Mouse (Mus musculus): ENCODE measurements around the gene Xpnpep3. TPM values are rescaled to one million over a fixed set of nuclear protein-coding genes. Genes with fewer than 3 reads are reported as not detected.

Xpnpep3 gene
- polyA plus RNA-seq, 1 experiment, result 6.3 TPM

DNA sequence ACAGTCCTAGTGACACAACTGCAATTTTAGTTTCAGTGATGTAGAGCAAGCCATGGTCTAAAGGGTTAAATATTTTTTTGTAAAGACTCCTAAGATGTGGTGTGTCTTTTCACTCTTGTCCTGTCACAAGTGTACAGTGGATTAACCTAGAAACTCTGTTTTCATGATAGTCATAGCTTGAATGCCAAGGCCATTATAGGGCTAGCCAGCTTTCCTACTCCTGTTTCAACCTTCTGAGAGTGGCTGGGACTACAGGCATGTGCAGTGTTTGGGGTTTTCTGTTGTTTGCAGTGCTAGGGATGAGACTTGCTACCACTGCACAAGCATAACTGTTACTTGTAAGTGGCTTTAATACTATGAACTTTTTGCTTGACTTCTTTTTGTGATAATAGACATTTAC, 39.3 kb downstream of the Xpnpep3 start:
- Histone ChIP-seq H3K79me2 (ENCODE audit: control insufficient read depth, insufficient read depth) (no peaks in the 10 kb centered on the region), H3K36me3 (ENCODE audit: control insufficient read depth, insufficient read depth) (peaks cover 29% of the 10 kb centered on the region), H3ac (ENCODE audit: control insufficient read depth, insufficient read length) (no peak overlapping the region), H3K4me2 (ENCODE audit: low read depth) (no peak overlapping the region), H3K4me3 (no peak overlapping the region), H3K27me3 (ENCODE audit: control insufficient read depth, insufficient read depth, insufficient read length) (no peaks in the 10 kb centered on the region)
- TF ChIP-seq MYOG (IDR thresholded peaks at IDR 0.05; ENCODE audit: control insufficient read depth in 1 of 3, insufficient read depth in 1 of 3, insufficient read length in 2 of 3, low read depth in 2 of 3) (no peak), TCF3 (IDR thresholded peaks at IDR 0.05; ENCODE audit: insufficient read length, low read depth) (no peak), E2F4 (IDR thresholded peaks at IDR 0.05; ENCODE audit: insufficient read depth) (no peak), POLR2A (IDR thresholded peaks at IDR 0.05; ENCODE audit: insufficient read length, low read depth) (no peak), TCF12 (IDR thresholded peaks at IDR 0.05; ENCODE audit: insufficient read depth, poor library complexity, severe bottlenecking) (no peak), REST (IDR thresholded peaks at IDR 0.05; ENCODE audit: insufficient read depth, insufficient read length) (no peak), USF1 (IDR thresholded peaks at IDR 0.05; ENCODE audit: low read depth) (no peak), CEBPB (IDR thresholded peaks at IDR 0.05; ENCODE audit: insufficient read depth, poor library complexity, severe bottlenecking) (no peak), SRF (IDR thresholded peaks at IDR 0.05; ENCODE audit: control insufficient read depth, insufficient read length, low read depth) (no peak), MAX (IDR thresholded peaks at IDR 0.05; ENCODE audit: low read depth) (no peak), MYOD1 (IDR thresholded peaks at IDR 0.05; ENCODE audit: control insufficient read depth in 1 of 3, insufficient read length in 2 of 3, low read depth in 2 of 3) (no peak), POLR2AphosphoS2 (IDR thresholded peaks at IDR 0.05; ENCODE audit: insufficient read length, low read depth) (no peak)

DNA sequence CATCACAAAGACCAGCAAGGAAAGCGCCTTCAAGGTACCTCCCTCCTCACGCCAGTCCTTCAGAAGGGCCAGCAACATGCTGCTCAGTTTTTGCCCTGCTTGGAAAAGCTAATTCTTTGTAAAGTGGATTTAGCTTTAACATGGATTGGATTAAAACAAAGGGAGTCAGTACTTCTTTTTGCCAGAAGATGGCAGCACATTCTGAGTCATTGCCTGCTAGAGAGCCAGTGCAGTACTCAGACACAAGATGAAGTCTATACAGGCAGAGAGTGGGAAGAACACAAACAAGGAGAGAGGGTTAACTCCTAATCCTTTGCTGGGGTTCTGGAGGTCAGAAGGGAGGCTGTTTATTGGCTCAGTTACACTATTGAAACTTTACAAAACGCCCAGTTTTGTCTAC, 48.5 kb downstream of the Xpnpep3 start:
- H3K27me3 ChIP-seq (ENCODE audit: control insufficient read depth, insufficient read depth, insufficient read length), result no peaks in the 10 kb centered on the region
- H3ac ChIP-seq (ENCODE audit: control insufficient read depth, insufficient read length), result no peak overlapping the region
- TF ChIP-seq REST (IDR thresholded peaks at IDR 0.05; ENCODE audit: insufficient read depth, insufficient read length) (no peak), MAX (IDR thresholded peaks at IDR 0.05; ENCODE audit: low read depth) (no peak), POLR2A (IDR thresholded peaks at IDR 0.05; ENCODE audit: insufficient read length, low read depth) (no peak), MYOG (IDR thresholded peaks at IDR 0.05; ENCODE audit: control insufficient read depth in 1 of 3, insufficient read depth in 1 of 3, insufficient read length in 2 of 3, low read depth in 2 of 3) (no peak), USF1 (IDR thresholded peaks at IDR 0.05; ENCODE audit: low read depth) (no peak), SRF (IDR thresholded peaks at IDR 0.05; ENCODE audit: control insufficient read depth, insufficient read length, low read depth) (no peak), E2F4 (IDR thresholded peaks at IDR 0.05; ENCODE audit: insufficient read depth) (no peak), CEBPB (IDR thresholded peaks at IDR 0.05; ENCODE audit: insufficient read depth, poor library complexity, severe bottlenecking) (no peak), MYOD1 (IDR thresholded peaks at IDR 0.05; ENCODE audit: control insufficient read depth in 1 of 3, insufficient read length in 2 of 3, low read depth in 2 of 3) (no peak), TCF3 (IDR thresholded peaks at IDR 0.05; ENCODE audit: insufficient read length, low read depth) (no peak), POLR2AphosphoS2 (IDR thresholded peaks at IDR 0.05; ENCODE audit: insufficient read length, low read depth) (no peak), TCF12 (IDR thresholded peaks at IDR 0.05; ENCODE audit: insufficient read depth, poor library complexity, severe bottlenecking) (no peak)
- no peak overlapping the region for H3K4me2 ChIP-seq (ENCODE audit: low read depth)
- H3K36me3 ChIP-seq (ENCODE audit: control insufficient read depth, insufficient read depth), result peaks cover 25% of the 10 kb centered on the region
- no peaks in the 10 kb centered on the region for H3K79me2 ChIP-seq (ENCODE audit: control insufficient read depth, insufficient read depth)
- no peak overlapping the region for H3K4me3 ChIP-seq

DNA sequence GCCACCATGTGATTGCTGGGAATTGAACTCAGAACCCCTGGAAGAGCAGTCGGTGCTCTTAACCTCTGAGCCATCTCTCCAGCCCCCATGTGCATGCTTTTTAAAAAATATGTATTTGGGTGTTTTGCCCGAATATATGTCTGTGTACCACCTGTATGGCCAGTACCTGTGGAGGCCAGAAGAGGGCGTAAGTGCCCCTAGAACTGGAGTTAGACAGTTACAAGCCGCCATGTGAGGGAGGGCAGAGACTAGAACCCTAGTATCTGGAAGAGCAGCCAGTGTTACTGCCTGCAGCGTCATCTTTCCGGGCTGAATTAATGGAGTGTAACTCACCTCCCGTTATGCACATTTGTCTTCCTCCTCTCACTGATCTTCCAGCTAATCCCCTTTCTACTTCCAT, 61.6 kb downstream of the Xpnpep3 start:
- Histone ChIP-seq H3K27me3 (ENCODE audit: control insufficient read depth, insufficient read depth, insufficient read length) (no peaks in the 10 kb centered on the region), H3ac (ENCODE audit: control insufficient read depth, insufficient read length) (no peak overlapping the region), H3K36me3 (ENCODE audit: control insufficient read depth, insufficient read depth) (peaks cover 19% of the 10 kb centered on the region), H3K79me2 (ENCODE audit: control insufficient read depth, insufficient read depth) (peaks cover under 1% of the 10 kb centered on the region), H3K4me2 (ENCODE audit: low read depth) (no peak overlapping the region), H3K4me3 (no peak overlapping the region)
- TF ChIP-seq MYOD1 (IDR thresholded peaks at IDR 0.05; ENCODE audit: control insufficient read depth in 1 of 3, insufficient read length in 2 of 3, low read depth in 2 of 3), result no peak
- no peak for TF ChIP-seq MAX (IDR thresholded peaks at IDR 0.05; ENCODE audit: low read depth)
- no peak for TF ChIP-seq MYOG (IDR thresholded peaks at IDR 0.05; ENCODE audit: control insufficient read depth in 1 of 3, insufficient read depth in 1 of 3, insufficient read length in 2 of 3, low read depth in 2 of 3)
- TF ChIP-seq SRF (IDR thresholded peaks at IDR 0.05; ENCODE audit: control insufficient read depth, insufficient read length, low read depth), result no peak
- no peak for TF ChIP-seq POLR2AphosphoS2 (IDR thresholded peaks at IDR 0.05; ENCODE audit: insufficient read length, low read depth)
- TF ChIP-seq TCF3 (IDR thresholded peaks at IDR 0.05; ENCODE audit: insufficient read length, low read depth), result no peak
- TF ChIP-seq CEBPB (IDR thresholded peaks at IDR 0.05; ENCODE audit: insufficient read depth, poor library complexity, severe bottlenecking), result no peak
- no peak for TF ChIP-seq E2F4 (IDR thresholded peaks at IDR 0.05; ENCODE audit: insufficient read depth)
- TF ChIP-seq REST (IDR thresholded peaks at IDR 0.05; ENCODE audit: insufficient read depth, insufficient read length), result no peak
- no peak for TF ChIP-seq POLR2A (IDR thresholded peaks at IDR 0.05; ENCODE audit: insufficient read length, low read depth)
- TF ChIP-seq USF1 (IDR thresholded peaks at IDR 0.05; ENCODE audit: low read depth), result no peak
- no peak for TF ChIP-seq TCF12 (IDR thresholded peaks at IDR 0.05; ENCODE audit: insufficient read depth, poor library complexity, severe bottlenecking)

GRCm38 (mm10) chr15:81465016-81465660, 65.2 kb downstream of the Xpnpep3 start:
- Histone ChIP-seq H3ac (ENCODE audit: control insufficient read depth, insufficient read length) (peak overlapping the region; percentile 33), H3K4me2 (ENCODE audit: low read depth) (peak overlapping the region; percentile 83), H3K79me2 (ENCODE audit: control insufficient read depth, insufficient read depth) (peaks cover 31% of the 10 kb centered on the region), H3K36me3 (ENCODE audit: control insufficient read depth, insufficient read depth) (peaks cover 10% of the 10 kb centered on the region), H3K27me3 (ENCODE audit: control insufficient read depth, insufficient read depth, insufficient read length) (no peaks in the 10 kb centered on the region), H3K4me3 (peak overlapping the region; percentile 61)
- no peak for TF ChIP-seq POLR2AphosphoS2 (IDR thresholded peaks at IDR 0.05; ENCODE audit: insufficient read length, low read depth)
- no peak for TF ChIP-seq SRF (IDR thresholded peaks at IDR 0.05; ENCODE audit: control insufficient read depth, insufficient read length, low read depth)
- TF ChIP-seq E2F4 (IDR thresholded peaks at IDR 0.05; ENCODE audit: insufficient read depth), result no peak
- no peak for TF ChIP-seq MYOD1 (IDR thresholded peaks at IDR 0.05; ENCODE audit: control insufficient read depth in 1 of 3, insufficient read length in 2 of 3, low read depth in 2 of 3)
- TF ChIP-seq REST (IDR thresholded peaks at IDR 0.05; ENCODE audit: insufficient read depth, insufficient read length), result no peak
- TF ChIP-seq MYOG (IDR thresholded peaks at IDR 0.05; ENCODE audit: control insufficient read depth in 1 of 3, insufficient read depth in 1 of 3, insufficient read length in 2 of 3, low read depth in 2 of 3), result no peak
- no peak for TF ChIP-seq USF1 (IDR thresholded peaks at IDR 0.05; ENCODE audit: low read depth)
- TF ChIP-seq CEBPB (IDR thresholded peaks at IDR 0.05; ENCODE audit: insufficient read depth, poor library complexity, severe bottlenecking), result no peak
- no peak for TF ChIP-seq TCF12 (IDR thresholded peaks at IDR 0.05; ENCODE audit: insufficient read depth, poor library complexity, severe bottlenecking)
- TF ChIP-seq MAX (IDR thresholded peaks at IDR 0.05; ENCODE audit: low read depth), result no peak
- TF ChIP-seq TCF3 (IDR thresholded peaks at IDR 0.05; ENCODE audit: insufficient read length, low read depth), result no peak
- TF ChIP-seq POLR2A (IDR thresholded peaks at IDR 0.05; ENCODE audit: insufficient read length, low read depth), result no peak

All from myocyte (in vitro differentiated cells).